8 mouse cellular contexts compared by ENCODE assay signal in the genomic region with DNA sequence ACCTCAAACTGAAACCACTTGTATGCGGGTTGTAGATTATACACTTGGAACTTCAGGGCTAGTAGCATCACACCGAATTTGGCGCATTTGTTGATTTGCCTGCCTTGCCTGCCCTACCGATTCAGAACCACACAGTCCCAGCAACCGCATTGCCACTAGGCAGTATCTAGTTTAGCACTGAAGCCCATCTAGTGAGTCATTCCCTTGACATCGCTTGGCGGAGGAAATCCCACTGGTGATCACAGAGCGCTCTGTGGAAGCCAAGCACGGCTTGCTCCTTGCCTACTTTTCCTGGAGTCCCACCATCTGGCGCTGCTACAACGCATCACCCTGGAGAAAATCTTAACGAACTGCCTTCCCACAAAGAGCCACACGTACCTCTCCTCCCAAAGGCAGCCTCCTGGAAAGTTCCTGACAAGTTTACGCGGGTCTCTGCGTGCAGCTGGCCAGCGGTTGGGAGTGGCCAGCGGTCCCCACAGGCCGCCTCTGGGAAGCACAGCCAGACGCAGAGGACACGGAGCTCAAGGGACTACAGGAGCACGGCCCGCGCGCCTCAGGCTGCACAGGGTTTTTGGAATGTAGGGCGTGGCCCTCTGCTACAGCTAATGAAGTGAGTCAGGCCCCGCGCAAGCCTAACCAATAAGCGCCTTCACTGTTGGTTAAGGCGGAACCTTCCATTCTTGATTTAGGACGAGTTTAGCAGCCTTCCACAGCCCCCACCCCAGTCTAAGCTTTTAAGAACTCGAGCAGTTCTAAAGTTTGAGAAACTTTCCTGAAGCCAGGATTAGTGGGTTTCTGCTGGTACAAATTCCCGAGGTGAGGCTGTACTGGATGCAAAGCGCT.
DNase-seq lines count a peak whose midpoint lies in the region; ATAC-seq and TF ChIP-seq lines count a peak whose summit lies in the region.

No protein-coding gene starts in this region.

- H3K9me3 ChIP-seq in embryonic facial prominence, embryonic 10.5 days, result no peaks in the 10 kb centered on the region
- H3K9me3 ChIP-seq in limb, embryonic 15.5 days, result no peaks in the 10 kb centered on the region
- no peaks in the 10 kb centered on the region for H3K9me3 ChIP-seq in midbrain, postnatal 0 days (ENCODE audit: low read length)

- WGBS in embryonic facial prominence, embryonic 10.5 days, result 4% methylated on average over 34 of the region's 34 CpGs
- WGBS in limb, embryonic 15.5 days, result 1% methylated on average over 34 of the region's 34 CpGs
- 8% methylated on average over 34 of the region's 34 CpGs for WGBS in midbrain, postnatal 0 days

- H3K9ac ChIP-seq in limb, embryonic 15.5 days, result peak overlapping the region; percentile 54
- H3K9ac ChIP-seq in midbrain, postnatal 0 days (replicated peaks; ENCODE audit: low read length, poor library complexity, severe bottlenecking), result 0 out of 2 replicates have a peak overlapping the region, but pooled peaks have one; percentile 1

- H3K4me1 ChIP-seq in embryonic facial prominence, embryonic 10.5 days, result peaks cover 25% of the 10 kb centered on the region
- peaks cover 4% of the 10 kb centered on the region; the same call in 1 of the 2 replicates for H3K4me1 ChIP-seq in limb, embryonic 15.5 days
- no peaks in the 10 kb centered on the region for H3K4me1 ChIP-seq in midbrain, postnatal 0 days (ENCODE audit: insufficient read depth, low read length)

- H3K4me3 ChIP-seq in embryonic facial prominence, embryonic 10.5 days, result peak overlapping the region; percentile 60
- peak overlapping the region; percentile 58 for H3K4me3 ChIP-seq in limb, embryonic 15.5 days
- peak overlapping the region; percentile 19 for H3K4me3 ChIP-seq in midbrain, postnatal 0 days (ENCODE audit: low read depth, low read length)

- H3K36me3 ChIP-seq in embryonic facial prominence, embryonic 10.5 days (replicated peaks), result no peaks in the 10 kb centered on the region
- H3K36me3 ChIP-seq in limb, embryonic 15.5 days, result no peaks in the 10 kb centered on the region
- H3K36me3 ChIP-seq in midbrain, postnatal 0 days (ENCODE audit: insufficient read depth, low read length), result no peaks in the 10 kb centered on the region

- H3K27ac ChIP-seq in embryonic facial prominence, embryonic 10.5 days (replicated peaks), result peak overlapping the region; percentile 81
- peak overlapping the region; percentile 94 for H3K27ac ChIP-seq in limb, embryonic 15.5 days
- no peak overlapping the region for H3K27ac ChIP-seq in midbrain, postnatal 0 days (ENCODE audit: low read depth, low read length)

- peak; percentile 59 to 81 for DNase-seq in urinary bladder, adult 18-20 months (ENCODE audit: low spot score in 2 of 2)
- DNase-seq in urinary bladder, postnatal 10 days (ENCODE audit: low spot score), result no peak
- DNase-seq in embryonic facial prominence, embryonic 10.5 days (ENCODE audit: low spot score), result peak; percentile 90
- peak; percentile 100 for DNase-seq in heart, adult 11 months
- peak; percentile 91 for DNase-seq in kidney, adult 11 months
- DNase-seq in midbrain, postnatal 0 days (ENCODE audit: low spot score), result peak; percentile 37
- peak; percentile 80 to 89 for DNase-seq in spleen, postnatal 4 days (ENCODE audit: low spot score in 2 of 2)

- peak overlapping the region; percentile 67 for H3K4me2 ChIP-seq in limb, embryonic 15.5 days
- peak overlapping the region; percentile 44 for H3K4me2 ChIP-seq in midbrain, postnatal 0 days (ENCODE audit: low read depth, low read length, poor library complexity, severe bottlenecking)

- H3K27me3 ChIP-seq in embryonic facial prominence, embryonic 10.5 days (replicated peaks; ENCODE audit: low read depth, poor library complexity, severe bottlenecking), result no peaks in the 10 kb centered on the region
- no peaks in the 10 kb centered on the region for H3K27me3 ChIP-seq in limb, embryonic 15.5 days
- peaks cover 5% of the 10 kb centered on the region; the same call in 1 of the 2 replicates for H3K27me3 ChIP-seq in midbrain, postnatal 0 days (ENCODE audit: insufficient read depth, low read length)

- peak; percentile 99 for ATAC-seq in limb, embryonic 15.5 days (ENCODE audit: insufficient number of reproducible peaks, low FRiP score, low TSS enrichment, low read depth)
- ATAC-seq in midbrain, postnatal 0 days (ENCODE audit: low FRiP score), result peak; percentile 60

- TF ChIP-seq CTCF in midbrain, postnatal 0 days (IDR thresholded peaks at IDR 0.05), result no peak
